Mouse (Mus musculus): ENCODE measurements around the gene Hspb1. TPM values are rescaled to one million over a fixed set of nuclear protein-coding genes. Genes with fewer than 3 reads are reported as not detected.

The Hspb1 gene
- polyA plus RNA-seq, 1 experiment from 2014 or later, result 16.1 TPM

DNA sequence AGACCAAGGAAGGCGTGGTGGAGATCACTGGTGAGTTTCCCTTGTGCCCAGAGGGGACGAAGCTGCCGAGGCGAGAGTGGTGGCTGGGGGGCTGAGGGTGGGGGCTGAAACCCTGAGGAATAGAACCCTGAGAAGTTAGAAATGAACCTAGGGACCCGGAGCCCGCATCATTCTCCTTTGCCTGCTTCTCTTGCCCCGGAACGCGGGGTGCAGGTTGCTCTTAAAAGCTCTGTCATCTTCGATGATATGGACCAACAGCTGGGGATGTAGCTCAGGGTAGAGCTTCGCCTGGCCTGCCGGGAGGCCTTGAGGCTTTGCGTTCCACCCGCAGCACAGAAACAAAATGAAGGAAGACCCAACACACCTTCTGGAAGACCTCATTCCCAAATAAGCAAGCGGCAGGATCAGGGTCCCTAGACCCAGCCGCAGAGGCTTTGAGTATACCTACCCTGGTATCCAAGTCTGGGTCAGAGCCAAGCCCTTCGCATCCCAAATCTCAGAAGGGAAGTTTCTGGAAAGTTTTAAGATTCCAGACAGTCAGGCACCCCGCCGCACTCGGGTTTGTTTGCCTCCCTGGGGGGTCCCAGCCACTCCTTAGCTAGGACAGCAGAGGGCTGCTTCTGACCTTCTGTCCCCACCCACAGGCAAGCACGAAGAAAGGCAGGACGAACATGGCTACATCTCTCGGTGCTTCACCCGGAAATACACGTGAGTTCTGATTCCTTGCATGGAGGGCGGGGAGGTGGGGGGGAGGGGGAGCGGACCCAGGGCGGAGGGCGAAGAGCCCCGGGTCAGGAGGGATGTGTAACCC lies 891 bp downstream of the Hspb1 start:
- Histone ChIP-seq H3K9me3 (replicated peaks) (no peaks in the 10 kb centered on the region), H3K27me3 (peaks cover 72% of the 10 kb centered on the region), H3K4me2 (no peak overlapping the region), H3K36me3 (replicated peaks) (no peaks in the 10 kb centered on the region), H3K4me3 (replicated peaks) (no peak overlapping the region), H3K9ac (no peak overlapping the region), H3K4me1 (replicated peaks) (no peaks in the 10 kb centered on the region), H3K27ac (replicated peaks) (no peak overlapping the region)
- no peak for ATAC-seq (ENCODE audit: insufficient read depth)
- 5% methylated on average over 30 of the region's 30 CpGs for WGBS (ENCODE audit: insufficient replicate concordance)

DNA sequence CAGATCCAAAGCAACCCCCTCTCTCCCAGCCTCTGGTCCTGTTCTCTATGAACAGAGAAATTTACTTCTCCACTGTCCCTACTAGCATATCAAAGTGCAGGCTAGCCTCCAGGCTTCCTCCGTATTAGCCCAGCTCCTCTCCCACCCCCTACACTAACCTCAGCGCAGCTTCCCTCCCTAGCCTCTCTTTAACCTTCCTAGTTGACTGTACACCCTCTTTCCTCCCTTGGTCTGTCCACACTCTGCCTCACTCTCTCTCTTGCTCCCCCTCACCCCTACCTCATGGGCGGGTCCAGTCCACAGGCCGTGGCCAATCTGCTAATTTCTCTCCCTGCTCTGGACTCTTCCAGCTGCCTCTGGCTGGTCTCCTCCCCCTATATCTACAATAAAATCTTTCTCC lies 2.6 kb downstream of the Hspb1 start:
- H3K4me1 ChIP-seq (replicated peaks), result no peaks in the 10 kb centered on the region
- H3K9me3 ChIP-seq (replicated peaks), result no peaks in the 10 kb centered on the region
- H3K36me3 ChIP-seq (replicated peaks), result no peaks in the 10 kb centered on the region
- ATAC-seq (ENCODE audit: insufficient read depth), result no peak
- peaks cover 61% of the 10 kb centered on the region for H3K27me3 ChIP-seq
- no peak overlapping the region for H3K4me3 ChIP-seq (replicated peaks)
- H3K4me2 ChIP-seq, result no peak overlapping the region
- H3K27ac ChIP-seq (replicated peaks), result no peak overlapping the region
- H3K9ac ChIP-seq, result no peak overlapping the region
- 31% methylated on average over 4 of the region's 4 CpGs for WGBS (ENCODE audit: insufficient replicate concordance)

DNA sequence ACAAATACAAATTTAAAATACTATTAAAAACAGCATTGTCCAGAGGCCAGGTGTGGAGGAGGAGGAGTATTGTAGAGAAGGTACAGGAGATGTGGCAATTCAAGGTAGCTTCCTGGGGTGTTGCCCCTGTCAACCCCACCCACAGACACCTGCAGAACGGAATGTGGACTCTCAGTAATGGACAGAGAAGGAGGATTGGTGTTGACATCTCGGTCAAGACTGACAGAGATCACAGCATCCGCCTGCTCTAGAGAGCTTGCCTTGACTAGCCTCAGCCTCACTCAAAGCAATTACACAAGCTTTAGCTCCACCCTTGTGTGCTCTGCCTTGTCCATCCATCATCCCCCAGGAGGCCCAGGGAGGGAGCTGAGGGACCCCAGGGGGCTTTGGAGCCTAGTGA lies 3.2 kb downstream of the Hspb1 start:
- Histone ChIP-seq H3K4me3 (replicated peaks) (no peak overlapping the region), H3K36me3 (replicated peaks) (no peaks in the 10 kb centered on the region), H3K4me1 (replicated peaks) (no peaks in the 10 kb centered on the region), H3K27ac (replicated peaks) (no peak overlapping the region), H3K27me3 (peaks cover 57% of the 10 kb centered on the region), H3K9me3 (replicated peaks) (no peaks in the 10 kb centered on the region), H3K4me2 (no peak overlapping the region), H3K9ac (no peak overlapping the region)
- ATAC-seq (ENCODE audit: insufficient read depth), result no peak
- 51% methylated on average over 3 of the region's 3 CpGs for WGBS (ENCODE audit: insufficient replicate concordance)

DNA sequence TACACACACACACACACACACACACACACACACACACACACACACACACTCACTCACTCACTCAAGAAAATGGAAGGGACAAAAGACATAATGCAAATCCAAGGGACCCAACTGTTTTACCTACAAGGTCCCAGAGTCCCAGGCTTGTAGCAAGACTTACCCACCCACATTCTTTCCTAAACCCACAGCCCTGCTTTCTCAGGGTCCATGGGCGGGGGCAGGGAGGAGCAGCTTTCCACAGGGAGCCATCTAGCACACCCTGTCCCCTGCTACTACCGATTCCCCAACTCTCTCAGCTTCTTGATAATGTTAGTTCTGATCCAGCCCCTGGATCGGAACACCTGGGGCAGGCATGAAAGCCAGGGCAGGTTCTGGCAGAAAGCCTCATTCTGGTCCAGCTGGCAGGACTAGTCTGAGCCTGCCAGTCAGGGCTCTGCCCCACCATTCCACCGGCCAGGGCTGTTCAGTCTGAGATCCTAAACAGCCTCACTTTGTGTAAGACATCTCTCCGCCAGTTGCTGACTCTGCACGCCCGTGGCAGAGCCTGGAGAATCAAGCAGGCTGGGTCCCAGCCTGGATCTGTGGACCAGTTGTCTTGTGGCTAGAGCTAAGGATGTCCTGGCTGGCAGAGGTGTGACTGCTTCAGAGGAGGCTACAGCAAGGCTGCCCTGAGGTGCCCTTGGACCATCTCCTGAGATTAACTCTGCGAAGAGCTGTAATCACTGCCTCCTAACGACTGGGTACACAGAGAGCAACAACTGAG lies 5.1 kb downstream of the Hspb1 start:
- H3K27ac ChIP-seq (replicated peaks), result no peak overlapping the region
- no peak for ATAC-seq (ENCODE audit: insufficient read depth)
- 41% methylated on average over 9 of the region's 9 CpGs for WGBS (ENCODE audit: insufficient replicate concordance)

DNA sequence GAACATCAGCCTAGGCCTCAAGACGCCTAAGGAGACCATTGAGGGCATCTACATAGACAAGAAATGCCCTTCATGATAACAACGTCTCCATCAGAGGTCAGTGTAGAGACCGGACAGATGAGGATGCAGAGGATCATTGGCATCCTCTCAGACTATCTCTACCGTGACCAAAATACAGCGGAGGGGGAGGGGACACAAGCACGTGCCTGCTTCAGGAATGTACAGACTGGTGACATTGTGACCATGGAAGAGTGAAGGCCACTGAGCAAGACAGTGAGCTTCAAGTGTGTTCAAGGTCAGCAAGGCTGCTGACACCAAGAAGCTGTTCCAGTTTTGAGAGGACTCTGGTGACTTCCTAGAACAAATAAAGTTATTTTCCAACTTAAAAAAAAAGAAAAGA lies 7.2 kb downstream of the Hspb1 start:
- Histone ChIP-seq H3K9me3 (replicated peaks) (no peaks in the 10 kb centered on the region), H3K9ac (no peak overlapping the region), H3K27ac (replicated peaks) (no peak overlapping the region), H3K4me2 (no peak overlapping the region), H3K4me3 (replicated peaks) (no peak overlapping the region), H3K36me3 (replicated peaks) (no peaks in the 10 kb centered on the region), H3K27me3 (peaks cover 19% of the 10 kb centered on the region), H3K4me1 (replicated peaks) (no peaks in the 10 kb centered on the region)
- 63% methylated on average over 6 of the region's 6 CpGs for WGBS (ENCODE audit: insufficient replicate concordance)
- no peak for ATAC-seq (ENCODE audit: insufficient read depth)

More for the DNA sequence above, 5.1 kb downstream of the Hspb1 start:
- no peaks in the 10 kb centered on the region for H3K9me3 ChIP-seq (replicated peaks)
- H3K4me2 ChIP-seq, result no peak overlapping the region
- H3K9ac ChIP-seq, result no peak overlapping the region
- H3K4me3 ChIP-seq (replicated peaks), result no peak overlapping the region
- H3K36me3 ChIP-seq (replicated peaks), result no peaks in the 10 kb centered on the region
- no peaks in the 10 kb centered on the region for H3K4me1 ChIP-seq (replicated peaks)
- H3K27me3 ChIP-seq, result peaks cover 40% of the 10 kb centered on the region

DNA sequence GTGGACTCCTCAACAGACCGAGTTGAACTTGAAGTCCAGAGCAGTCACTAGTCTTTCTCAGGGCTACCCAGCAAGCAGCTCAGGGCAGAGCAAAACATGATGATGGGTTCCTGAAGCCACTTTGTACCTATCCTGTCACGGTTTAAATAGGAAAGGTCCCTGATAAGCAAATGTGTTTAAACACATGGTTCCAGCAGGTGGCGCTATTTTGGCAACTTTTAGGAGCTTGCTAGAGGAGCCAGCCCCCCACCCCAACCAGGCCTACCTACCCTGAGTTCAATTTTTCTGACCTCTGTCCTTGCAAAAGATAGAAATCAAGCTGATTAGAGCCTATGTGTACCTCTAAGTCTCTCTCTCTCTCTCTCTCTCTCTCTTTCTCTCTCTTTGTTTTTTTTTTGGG lies 10.3 kb downstream of the Hspb1 start:
- Histone ChIP-seq H3K36me3 (replicated peaks) (no peaks in the 10 kb centered on the region), H3K4me3 (replicated peaks) (no peak overlapping the region), H3K9ac (no peak overlapping the region), H3K27me3 (no peaks in the 10 kb centered on the region; the same call in 1 of the 2 replicates), H3K27ac (replicated peaks) (no peak overlapping the region), H3K9me3 (replicated peaks) (no peaks in the 10 kb centered on the region), H3K4me1 (replicated peaks) (0 out of 2 replicates have a peak, but pooled peaks cover under 1% of the 10 kb centered on the region), H3K4me2 (no peak overlapping the region)
- WGBS (ENCODE audit: insufficient replicate concordance), result 11% methylated on average over 3 of the region's 3 CpGs
- ATAC-seq (ENCODE audit: insufficient read depth), result no peak

DNA sequence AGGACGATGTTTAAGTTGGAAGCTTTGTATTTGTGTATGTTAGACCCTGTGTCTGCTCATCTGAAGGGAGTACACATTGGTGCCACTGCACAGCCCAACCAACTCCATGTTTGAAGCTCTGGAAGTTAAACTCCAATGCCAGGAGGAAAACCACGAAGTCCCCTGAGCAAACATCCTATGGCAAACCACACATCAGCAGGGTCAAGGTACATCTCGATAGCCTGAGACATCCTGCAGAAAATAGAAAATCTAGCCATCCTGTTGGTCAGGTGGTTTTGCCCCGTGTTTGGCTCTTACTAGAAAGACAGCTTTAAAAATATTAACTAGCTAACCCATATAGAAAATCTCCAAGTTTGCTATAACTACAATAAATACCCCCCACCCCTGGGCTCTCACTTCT lies 11.3 kb downstream of the Hspb1 start:
- Histone ChIP-seq H3K4me2 (no peak overlapping the region), H3K4me3 (replicated peaks) (no peak overlapping the region), H3K27ac (replicated peaks) (no peak overlapping the region), H3K36me3 (replicated peaks) (no peaks in the 10 kb centered on the region), H3K9ac (no peak overlapping the region), H3K9me3 (replicated peaks) (no peaks in the 10 kb centered on the region), H3K27me3 (no peaks in the 10 kb centered on the region), H3K4me1 (replicated peaks) (peaks cover 9% of the 10 kb centered on the region)
- WGBS (ENCODE audit: insufficient replicate concordance), result 33% methylated on average over 4 of the region's 4 CpGs
- no peak for ATAC-seq (ENCODE audit: insufficient read depth)

DNA sequence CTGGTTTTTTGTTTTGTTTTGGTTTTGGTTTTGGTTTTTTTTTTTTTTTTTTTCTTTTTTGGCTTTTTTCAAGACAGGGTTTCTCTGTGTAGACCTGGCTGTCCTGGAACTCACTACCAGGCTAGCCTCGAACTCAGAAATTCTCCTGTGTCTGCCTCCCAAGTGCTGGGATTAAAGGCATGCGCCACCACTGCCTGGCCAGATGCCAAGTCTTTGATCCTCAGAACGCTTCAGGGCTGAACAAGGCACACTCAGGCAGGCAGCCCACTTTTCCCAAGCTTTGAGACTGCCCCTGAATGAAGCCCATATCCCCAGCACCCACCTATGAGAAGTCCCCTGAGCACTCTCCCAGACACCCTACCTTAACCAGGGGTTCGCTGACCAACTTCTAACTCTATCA lies 12.1 kb downstream of the Hspb1 start:
- Histone ChIP-seq H3K9me3 (replicated peaks) (no peaks in the 10 kb centered on the region), H3K27ac (replicated peaks) (no peak overlapping the region), H3K36me3 (replicated peaks) (no peaks in the 10 kb centered on the region), H3K9ac (no peak overlapping the region), H3K4me1 (replicated peaks) (peaks cover 17% of the 10 kb centered on the region), H3K27me3 (no peaks in the 10 kb centered on the region), H3K4me2 (no peak overlapping the region), H3K4me3 (replicated peaks) (no peak overlapping the region)
- ATAC-seq (ENCODE audit: insufficient read depth), result no peak
- WGBS (ENCODE audit: insufficient replicate concordance), result 62% methylated on average over 4 of the region's 4 CpGs

DNA sequence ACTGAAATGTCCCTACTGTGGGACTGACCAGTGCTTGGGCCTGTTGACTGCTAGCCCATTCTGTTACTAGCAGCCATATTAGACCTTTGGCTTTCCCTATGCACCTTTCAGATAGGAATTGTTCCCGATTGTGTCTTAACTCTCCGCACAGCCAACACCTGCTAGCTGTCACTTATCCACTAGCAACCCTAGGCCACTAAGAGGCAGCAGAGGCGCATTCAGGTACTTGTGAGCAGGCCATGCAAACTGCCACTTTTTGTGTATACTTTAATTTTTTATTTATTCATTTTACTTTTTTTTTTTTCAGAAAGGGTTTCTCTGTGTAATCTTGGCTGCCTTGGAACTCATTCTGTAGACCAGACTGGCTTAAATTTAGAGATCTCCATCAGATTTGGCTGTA lies 13.0 kb downstream of the Hspb1 start:
- no peaks in the 10 kb centered on the region for H3K36me3 ChIP-seq (replicated peaks)

DNA sequence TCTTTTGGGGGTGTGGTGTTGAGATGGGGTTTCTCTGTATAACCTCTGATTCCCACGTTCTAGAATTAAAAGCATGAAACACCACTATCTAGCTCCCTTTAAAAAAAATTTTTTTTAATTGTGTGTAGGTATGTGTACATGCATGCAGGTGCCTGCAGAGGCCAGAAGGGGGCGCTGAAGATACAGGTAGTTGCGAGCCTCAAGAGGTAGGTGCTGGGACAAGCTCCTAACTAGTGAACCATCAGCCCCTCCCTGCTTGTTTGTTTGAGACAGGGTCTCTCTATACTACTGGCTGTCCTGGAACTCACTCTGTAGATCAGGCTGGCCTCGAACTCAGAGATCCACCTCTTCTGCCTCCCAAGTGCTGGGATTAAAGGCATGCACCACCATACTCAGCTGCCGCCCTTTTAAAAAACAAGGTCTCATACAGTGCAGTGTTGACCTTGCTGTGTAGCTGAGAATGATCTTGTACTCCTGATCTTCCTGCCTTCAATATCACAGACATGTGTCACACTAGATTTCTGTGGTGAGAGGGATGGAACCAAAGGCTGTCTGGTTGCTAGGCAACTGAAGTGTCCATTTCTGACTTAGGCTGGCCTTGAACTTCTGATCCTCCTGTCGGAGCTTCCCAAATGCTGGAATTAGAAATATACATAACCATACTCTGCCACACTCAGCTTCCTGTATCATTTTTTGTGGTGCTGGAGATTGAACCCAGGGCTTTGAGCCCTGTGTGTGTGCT lies 13.8 kb downstream of the Hspb1 start:
- H3K9ac ChIP-seq, result no peak overlapping the region
- no peak overlapping the region for H3K27ac ChIP-seq (replicated peaks)
- H3K4me3 ChIP-seq (replicated peaks), result no peak overlapping the region
- no peaks in the 10 kb centered on the region for H3K9me3 ChIP-seq (replicated peaks)
- H3K36me3 ChIP-seq (replicated peaks), result no peaks in the 10 kb centered on the region
- WGBS (ENCODE audit: insufficient replicate concordance), result 50% methylated on average over 6 of the region's 6 CpGs
- H3K4me2 ChIP-seq, result no peak overlapping the region
- no peak for ATAC-seq (ENCODE audit: insufficient read depth)
- no peaks in the 10 kb centered on the region for H3K27me3 ChIP-seq
- peaks cover 31% of the 10 kb centered on the region for H3K4me1 ChIP-seq (replicated peaks)

More for the DNA sequence above, 13.0 kb downstream of the Hspb1 start:
- Histone ChIP-seq H3K9me3 (replicated peaks) (no peaks in the 10 kb centered on the region), H3K27me3 (no peaks in the 10 kb centered on the region), H3K27ac (replicated peaks) (no peak overlapping the region), H3K4me3 (replicated peaks) (no peak overlapping the region), H3K4me2 (no peak overlapping the region), H3K4me1 (replicated peaks) (peaks cover 24% of the 10 kb centered on the region), H3K9ac (no peak overlapping the region)
- 79% methylated on average over 3 of the region's 3 CpGs for WGBS (ENCODE audit: insufficient replicate concordance)
- ATAC-seq (ENCODE audit: insufficient read depth), result no peak

DNA sequence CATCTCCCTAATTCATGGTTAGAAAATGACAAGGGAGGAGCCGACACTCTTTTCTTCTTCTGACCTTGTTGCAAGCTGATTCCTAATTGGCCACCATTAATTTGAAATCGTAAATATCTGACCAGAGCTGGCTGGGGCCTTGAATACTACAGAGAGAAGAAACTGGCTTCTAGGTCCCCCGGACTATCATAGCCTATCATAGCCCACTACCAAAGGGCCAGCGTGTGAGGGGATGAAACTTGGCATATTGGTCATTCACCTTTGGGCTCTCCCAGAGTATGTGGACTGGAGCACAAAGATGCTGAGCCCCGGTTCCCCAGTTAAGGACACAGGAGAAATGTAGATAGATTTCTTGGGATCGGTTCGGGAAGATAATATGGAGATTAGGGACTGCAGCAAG lies 15.3 kb downstream of the Hspb1 start:
- Histone ChIP-seq H3K27me3 (no peaks in the 10 kb centered on the region), H3K9ac (no peak overlapping the region), H3K36me3 (replicated peaks) (no peaks in the 10 kb centered on the region), H3K4me1 (replicated peaks) (peaks cover 45% of the 10 kb centered on the region), H3K27ac (replicated peaks) (no peak overlapping the region), H3K4me3 (replicated peaks) (0 out of 2 replicates have a peak overlapping the region, but pooled peaks have one; percentile 29), H3K4me2 (peak overlapping the region; percentile 59), H3K9me3 (replicated peaks) (no peaks in the 10 kb centered on the region)
- WGBS (ENCODE audit: insufficient replicate concordance), result 34% methylated on average over 7 of the region's 7 CpGs
- ATAC-seq (ENCODE audit: insufficient read depth), result no peak

Measured in liver, embryonic 15.5 days (tissue).